19 mouse cellular contexts compared by ENCODE assay signal in genomic region chr2:163219447-163219846, GRCm38 (mm10). TPM values are rescaled to one million over a fixed set of nuclear protein-coding genes. Genes with fewer than 3 reads are reported as not detected.
DNase-seq lines count a peak whose midpoint lies in the region; ATAC-seq and TF ChIP-seq lines count a peak whose summit lies in the region.
"Had no signal": no experiment of that assay in that cellular context is flagged by ENCODE, and none has a peak within 500 bp of the region (broad histone marks: within the 10 kb centered on the region; RNA-seq: fewer than 3 reads in every experiment).

No protein-coding gene starts in this region.

- H3K27me3 ChIP-seq in hindbrain, postnatal 0 days (ENCODE audit: insufficient read depth, low read length): no peaks in the 10 kb centered on the region
- no peaks in the 10 kb centered on the region for H3K27me3 ChIP-seq in hindbrain, embryonic 11.5 days (ENCODE audit: control insufficient read depth, insufficient read depth, low read length)
- no peaks in the 10 kb centered on the region for H3K27me3 ChIP-seq in lung, postnatal 0 days (replicated peaks; ENCODE audit: insufficient read depth, low read length)
- no peaks in the 10 kb centered on the region for H3K27me3 ChIP-seq in midbrain, embryonic 12.5 days
- no peaks in the 10 kb centered on the region for H3K27me3 ChIP-seq in midbrain, embryonic 15.5 days (replicated peaks)
- H3K27me3 ChIP-seq: heart, embryonic 12.5 days had no signal

- no peaks in the 10 kb centered on the region for H3K9me3 ChIP-seq in hindbrain, postnatal 0 days (ENCODE audit: low read length)
- no peaks in the 10 kb centered on the region for H3K9me3 ChIP-seq in hindbrain, embryonic 11.5 days (ENCODE audit: control insufficient read depth, low read length)
- no peaks in the 10 kb centered on the region for H3K9me3 ChIP-seq in lung, postnatal 0 days (ENCODE audit: low read length)
- no peaks in the 10 kb centered on the region for H3K9me3 ChIP-seq in midbrain, embryonic 12.5 days
- no peaks in the 10 kb centered on the region for H3K9me3 ChIP-seq in midbrain, embryonic 15.5 days
- H3K9me3 ChIP-seq: embryonic facial prominence, embryonic 12.5 days; heart, embryonic 12.5 days; limb, embryonic 13.5 days had no signal

- TF ChIP-seq EP300 in lung, postnatal 0 days (IDR thresholded peaks at IDR 0.05): no peak

- no peak overlapping the region for H3K27ac ChIP-seq in hindbrain, postnatal 0 days
- H3K27ac ChIP-seq in hindbrain, embryonic 11.5 days (ENCODE audit: low read depth, low read length): no peak overlapping the region
- H3K27ac ChIP-seq in lung, postnatal 0 days (ENCODE audit: low read length): no peak overlapping the region
- peak overlapping the region; percentile 39; the same call in 1 of the 2 replicates for H3K27ac ChIP-seq in midbrain, embryonic 12.5 days (replicated peaks)
- peak overlapping the region; percentile 41; the same call in 1 of the 2 replicates for H3K27ac ChIP-seq in midbrain, embryonic 15.5 days
- H3K27ac ChIP-seq: embryonic facial prominence, embryonic 12.5 days; limb, embryonic 13.5 days; liver, embryonic 14.5 days had no signal

- H3K36me3 ChIP-seq in hindbrain, postnatal 0 days (ENCODE audit: insufficient read depth, low read length): no peaks in the 10 kb centered on the region
- H3K36me3 ChIP-seq in hindbrain, embryonic 11.5 days (ENCODE audit: control insufficient read depth, insufficient read depth, low read length): no peaks in the 10 kb centered on the region
- H3K36me3 ChIP-seq in lung, postnatal 0 days (ENCODE audit: insufficient read depth, low read length): no peaks in the 10 kb centered on the region
- H3K36me3 ChIP-seq in midbrain, embryonic 12.5 days: no peaks in the 10 kb centered on the region
- H3K36me3 ChIP-seq in midbrain, embryonic 15.5 days (replicated peaks): no peaks in the 10 kb centered on the region
- H3K36me3 ChIP-seq: embryonic facial prominence, embryonic 12.5 days; heart, embryonic 12.5 days; limb, embryonic 13.5 days had no signal

- no peaks in the 10 kb centered on the region for H3K4me1 ChIP-seq in hindbrain, postnatal 0 days (ENCODE audit: insufficient read depth, low read length)
- H3K4me1 ChIP-seq in hindbrain, embryonic 11.5 days (replicated peaks; ENCODE audit: control insufficient read depth, insufficient read depth, low read length): no peaks in the 10 kb centered on the region
- no peaks in the 10 kb centered on the region for H3K4me1 ChIP-seq in lung, postnatal 0 days (ENCODE audit: insufficient read depth, low read depth, low read length)
- peaks cover 22% of the 10 kb centered on the region for H3K4me1 ChIP-seq in midbrain, embryonic 12.5 days
- peaks cover 28% of the 10 kb centered on the region for H3K4me1 ChIP-seq in midbrain, embryonic 15.5 days

- H3K4me3 ChIP-seq in hindbrain, postnatal 0 days (ENCODE audit: low read length): no peak overlapping the region
- H3K4me3 ChIP-seq in hindbrain, embryonic 11.5 days (ENCODE audit: low read depth, low read length): no peak overlapping the region
- H3K4me3 ChIP-seq in lung, postnatal 0 days (ENCODE audit: low read depth, low read length): no peak overlapping the region
- H3K4me3 ChIP-seq in midbrain, embryonic 12.5 days: no peak overlapping the region
- no peak overlapping the region for H3K4me3 ChIP-seq in midbrain, embryonic 15.5 days
- H3K4me3 ChIP-seq: embryonic facial prominence, embryonic 12.5 days; erythroblast, embryonic 14.5 days; heart, embryonic 12.5 days; limb, embryonic 13.5 days had no signal

- peak; percentile 25; the same call in 1 of the 2 replicates for TF ChIP-seq CTCF in hindbrain, postnatal 0 days (IDR thresholded peaks at IDR 0.05; ENCODE audit: low read depth)
- TF ChIP-seq CTCF in lung, postnatal 0 days (IDR thresholded peaks at IDR 0.05): peak; percentile 33

- no peak overlapping the region for H3K4me2 ChIP-seq in hindbrain, postnatal 0 days (ENCODE audit: low read depth, low read length)
- H3K4me2 ChIP-seq in hindbrain, embryonic 11.5 days (replicated peaks; ENCODE audit: low read depth, low read length): no peak overlapping the region
- no peak overlapping the region for H3K4me2 ChIP-seq in lung, postnatal 0 days (replicated peaks; ENCODE audit: low read depth, low read length)
- H3K4me2 ChIP-seq in midbrain, embryonic 12.5 days (replicated peaks): no peak overlapping the region
- no peak overlapping the region for H3K4me2 ChIP-seq in midbrain, embryonic 15.5 days
- H3K4me2 ChIP-seq: embryonic facial prominence, embryonic 12.5 days; heart, embryonic 12.5 days; limb, embryonic 13.5 days had no signal

- 39% methylated on average over 5 of the region's 5 CpGs for WGBS in hindbrain, postnatal 0 days
- WGBS in hindbrain, embryonic 11.5 days: 62% methylated on average over 5 of the region's 5 CpGs
- WGBS in lung, postnatal 0 days: 57% methylated on average over 5 of the region's 5 CpGs
- WGBS in midbrain, embryonic 12.5 days: 38% methylated on average over 5 of the region's 5 CpGs
- 27% methylated on average over 5 of the region's 5 CpGs for WGBS in midbrain, embryonic 15.5 days

- no peak overlapping the region for H3K9ac ChIP-seq in hindbrain, postnatal 0 days (replicated peaks; ENCODE audit: low read length)
- H3K9ac ChIP-seq in hindbrain, embryonic 11.5 days (ENCODE audit: low read depth, low read length): no peak overlapping the region
- no peak overlapping the region for H3K9ac ChIP-seq in lung, postnatal 0 days (replicated peaks; ENCODE audit: low read depth)
- H3K9ac ChIP-seq in midbrain, embryonic 12.5 days (replicated peaks): no peak overlapping the region
- no peak overlapping the region for H3K9ac ChIP-seq in midbrain, embryonic 15.5 days
- H3K9ac ChIP-seq: embryonic facial prominence, embryonic 12.5 days; heart, embryonic 12.5 days; limb, embryonic 13.5 days; liver, embryonic 14.5 days had no signal

- no peak for ATAC-seq in hindbrain, postnatal 0 days
- ATAC-seq in hindbrain, embryonic 11.5 days (ENCODE audit: low FRiP score): no peak
- ATAC-seq in lung, postnatal 0 days: no peak
- peak; percentile 27; the same call in 1 of the 2 replicates for ATAC-seq in midbrain, embryonic 12.5 days (ENCODE audit: low FRiP score, low read depth)
- ATAC-seq in midbrain, embryonic 15.5 days (replicated peaks): peak; percentile 48

- no peak for DNase-seq in hindbrain, postnatal 0 days (ENCODE audit: low spot score)
- no peak for DNase-seq in hindbrain, embryonic 11.5 days (ENCODE audit: low spot score)
- no peak for DNase-seq in lung, postnatal 0 days (ENCODE audit: low spot score)
- DNase-seq in lung, postnatal 25 days (ENCODE audit: low spot score): no peak
- DNase-seq in cerebellum, adult 11 months: no peak
- DNase-seq: adrenal gland, adult 8-10 months; cerebellum, adult 9-11 months; gastrocnemius, postnatal 10 days; heart, adult 11 months; heart, postnatal 14 days; lung, postnatal 14 days; thymus, postnatal 36 days had no signal

RNA-seq across cellular contexts. Expression of gene Tox2, which starts 16.5 kb away (rescaled TPM):
- total RNA-seq in hindbrain, postnatal 0 days (2014; rRNA removed): 4.3 and 5.0 TPM in 2 replicates
- 15.2 and 19.1 TPM in 2 replicates for polyA plus RNA-seq in hindbrain, postnatal 0 days (2015; fragmentation: Nextera tagmentation; extraction: Ambion mirVana)
- 15.6 and 17.5 TPM in 2 replicates for polyA plus RNA-seq in hindbrain, embryonic 11.5 days (2014; fragmentation: Nextera tagmentation; extraction: Ambion mirVana)
- polyA plus RNA-seq in lung, postnatal 0 days (2015; fragmentation: Nextera tagmentation; extraction: Ambion mirVana): 4.3 and 7.2 TPM in 2 replicates
- polyA plus RNA-seq in midbrain, embryonic 12.5 days (2016; fragmentation: Nextera tagmentation; extraction: Ambion mirVana): 38.1 and 39.4 TPM in 2 replicates
- 47.4 and 55.1 TPM in 2 replicates for polyA plus RNA-seq in midbrain, embryonic 15.5 days (2015; fragmentation: Nextera tagmentation; extraction: Ambion mirVana)

Comparison
In these comparisons a context has a peak if more than half of its experiments do, and no peak if none do; other contexts are left out.
1. ATAC-seq: peak in midbrain, embryonic 12.5 days (single experiment) and midbrain, embryonic 15.5 days (single experiment); none in hindbrain, postnatal 0 days (single experiment), hindbrain, embryonic 11.5 days (single experiment) and lung, postnatal 0 days (single experiment).
2. H3K27ac ChIP-seq: peak in midbrain, embryonic 12.5 days (single experiment) and midbrain, embryonic 15.5 days (single experiment); none in hindbrain, postnatal 0 days (single experiment), hindbrain, embryonic 11.5 days (single experiment) and lung, postnatal 0 days (single experiment).